Mouse (Mus musculus) kidney, adult 2 months (tissue): ENCODE measurements around the gene Ovol2.

ENCODE experiments used
- CTCF ChIP-seq: fragments of 200-500 bp; conservative IDR thresholded peaks from 2 replicates; pipeline ENCODE4 v1.5.1; 2011; ENCODE audit warnings: low read depth, mild to moderate bottlenecking, control low read depth, low read length, moderate library complexity, mixed read lengths; ENCODE audit not compliant: insufficient read depth, insufficient read length
- POLR2A ChIP-seq: fragments of 200-500 bp; IDR thresholded peaks from one replicate; pipeline ENCODE4 v1.6.1; 2011; ENCODE audit warnings: low read depth, low read length, control low read depth

GRCm38 (mm10) chr2:144381293-144381692 is 49.3 kb upstream of the Ovol2 start:
- TF ChIP-seq CTCF (no peak), POLR2A (no peak)
